Mouse (Mus musculus): ENCODE measurements around the gene Tmem238l. TPM values are rescaled to one million over a fixed set of nuclear protein-coding genes. Genes with fewer than 3 reads are reported as not detected.

Tmem238l gene
- total RNA-seq (2021) = not detected
- long read RNA-seq, experiment 1 = 0 reads
- long read RNA-seq, experiment 2 = 0 reads

DNA sequence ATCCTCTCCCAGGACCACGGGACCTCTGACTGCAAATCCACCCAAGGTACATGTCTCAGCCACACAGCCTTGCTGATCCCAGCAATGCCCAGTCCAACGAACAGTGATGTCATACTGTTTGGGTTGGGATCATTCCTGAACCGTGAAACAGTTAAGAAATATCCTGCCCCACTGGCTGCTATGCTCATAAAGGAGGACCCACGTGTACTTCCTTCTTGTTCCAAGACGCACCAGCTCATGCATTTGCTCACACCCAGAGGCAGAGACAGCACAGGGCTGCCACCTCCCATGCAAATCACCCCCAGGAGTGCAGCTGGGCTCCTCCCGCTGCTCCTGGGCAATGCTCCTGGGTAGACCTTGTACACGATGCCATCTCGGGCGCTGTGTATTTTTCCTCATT, at the start of gene Tmem238l:
Gene Tmem238l (plus strand): TSS at position 336 of the 400 bp plus-strand sequence.
- no peak for DNase-seq

GRCm38 (mm10) chr11:66911811-66912210, 44.6 kb upstream of the Tmem238l start, which contains the start of gene Pirt:
Gene Pirt, plus strand, starts transcription at chr11:66911981.
- DNase-seq = no peak

GRCm38 (mm10) chr11:66912531-66913458, 43.6 kb upstream of the Tmem238l start:
- DNase-seq = no peak

DNA sequence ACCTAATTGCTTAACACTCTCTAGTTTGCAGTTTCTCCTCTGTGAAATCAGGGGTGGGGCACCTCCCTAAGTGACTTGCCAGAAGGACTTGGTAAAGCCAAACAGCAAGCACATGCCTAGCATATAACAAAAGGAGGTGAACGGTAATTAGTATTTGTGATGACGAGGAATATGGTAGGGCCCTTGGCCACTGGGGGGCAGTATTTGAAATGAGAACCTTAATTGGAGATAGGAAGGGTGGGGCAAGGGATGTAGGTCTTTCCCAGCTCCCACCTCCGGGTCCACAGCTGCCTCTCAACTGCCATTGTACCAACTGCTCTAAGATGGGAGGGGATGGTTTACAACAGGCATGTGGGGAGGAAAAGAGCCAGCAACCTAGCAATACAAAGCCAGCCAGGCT, 42.2 kb upstream of the Tmem238l start:
- peak; percentile 42 for DNase-seq

GRCm38 (mm10) chr11:66920012-66920411, 36.4 kb upstream of the Tmem238l start:
- DNase-seq = no peak

- no peak for DNase-seq
Measured at GRCm38 (mm10) chr11:66924095-66924823, 32.2 kb upstream of the Tmem238l start.

DNA sequence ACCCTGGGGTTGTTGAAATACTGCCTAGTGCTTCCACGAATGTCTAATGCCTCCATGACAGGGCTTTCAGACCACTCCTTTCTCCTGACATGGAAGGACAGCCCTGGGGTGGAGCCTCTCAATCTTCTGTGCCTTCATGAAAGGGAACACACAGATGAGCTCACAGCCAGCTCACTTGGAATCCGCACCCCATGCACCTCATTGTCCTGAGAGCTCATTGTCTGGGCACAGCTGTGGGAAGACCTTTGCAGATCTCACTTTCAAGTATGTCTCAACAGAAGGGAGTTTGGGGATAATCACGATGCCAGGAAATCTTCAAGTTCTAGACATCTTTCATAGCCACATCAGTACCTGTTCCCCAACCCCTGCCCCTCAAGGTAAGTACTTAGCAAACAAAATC, 28.1 kb upstream of the Tmem238l start:
- no peak for DNase-seq

- DNase-seq = no peak
Measured at GRCm38 (mm10) chr11:66932827-66933599, 23.4 kb upstream of the Tmem238l start.

- no peak for DNase-seq
Measured at GRCm38 (mm10) chr11:66934428-66935173, 21.8 kb upstream of the Tmem238l start.

GRCm38 (mm10) chr11:66942011-66942410, 14.4 kb upstream of the Tmem238l start:
- no peak for DNase-seq

GRCm38 (mm10) chr11:66945224-66945767, 11.1 kb upstream of the Tmem238l start:
- DNase-seq = no peak

DNA sequence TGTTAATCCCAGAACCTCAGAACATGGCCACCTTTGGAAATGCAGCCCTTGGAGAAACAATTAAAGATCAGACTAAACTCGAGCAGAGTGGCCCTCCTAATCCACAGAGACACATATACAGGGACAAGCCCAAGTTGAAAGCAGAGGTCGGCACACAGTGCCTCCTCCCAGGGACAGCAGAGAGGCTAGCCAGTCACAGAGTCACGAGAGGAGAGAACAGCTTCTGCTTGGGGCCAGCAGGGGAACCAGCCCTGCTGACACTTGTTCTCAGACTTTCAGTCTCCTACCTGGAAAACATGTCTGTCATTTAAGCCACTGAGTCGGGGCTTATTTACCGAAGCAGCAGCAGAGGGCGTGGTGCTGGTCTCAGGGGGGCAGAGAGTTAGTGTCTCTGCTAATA, 9.9 kb upstream of the Tmem238l start:
- DNase-seq = no peak

DNA sequence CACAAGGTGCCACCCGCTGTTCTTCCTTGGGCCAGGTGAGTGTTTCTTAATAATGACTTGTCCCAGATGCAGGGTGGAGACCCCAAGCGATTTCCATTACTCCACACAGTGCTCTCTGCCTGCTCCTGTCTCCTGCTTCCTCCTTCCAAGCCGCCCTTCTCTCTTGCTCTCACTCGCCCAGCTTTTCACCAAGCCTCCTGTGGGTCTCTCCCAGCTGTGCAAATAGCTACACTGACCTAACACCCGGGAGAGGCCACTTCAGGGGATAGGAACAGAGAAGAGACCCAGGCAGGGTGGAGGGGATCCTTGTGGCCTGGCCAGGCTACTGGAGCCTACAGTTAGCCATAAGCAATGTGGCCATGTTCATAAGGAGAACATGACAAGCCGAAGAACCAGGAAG, 9.5 kb upstream of the Tmem238l start:
- no peak for DNase-seq

DNA sequence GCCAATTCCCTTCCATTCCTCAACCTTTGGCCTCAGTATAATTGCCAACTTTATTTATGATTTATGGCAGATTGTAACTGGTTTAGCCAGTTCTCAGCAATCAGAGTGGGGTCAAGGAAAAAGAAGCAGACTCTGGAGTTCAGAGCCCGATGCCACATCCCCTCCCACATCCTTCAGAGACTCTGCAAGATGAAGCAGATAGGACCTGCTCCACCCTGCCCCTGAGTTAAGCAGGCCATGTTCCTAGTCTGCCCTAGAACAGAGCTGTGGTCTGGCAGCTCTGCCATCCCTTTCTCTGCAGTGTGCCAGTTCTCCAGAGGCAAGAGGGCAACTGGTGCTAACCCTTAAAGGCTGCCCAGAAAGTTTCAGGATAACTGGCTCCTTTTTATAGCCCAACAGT, 4.4 kb downstream of the Tmem238l start:
- DNase-seq = no peak

DNA sequence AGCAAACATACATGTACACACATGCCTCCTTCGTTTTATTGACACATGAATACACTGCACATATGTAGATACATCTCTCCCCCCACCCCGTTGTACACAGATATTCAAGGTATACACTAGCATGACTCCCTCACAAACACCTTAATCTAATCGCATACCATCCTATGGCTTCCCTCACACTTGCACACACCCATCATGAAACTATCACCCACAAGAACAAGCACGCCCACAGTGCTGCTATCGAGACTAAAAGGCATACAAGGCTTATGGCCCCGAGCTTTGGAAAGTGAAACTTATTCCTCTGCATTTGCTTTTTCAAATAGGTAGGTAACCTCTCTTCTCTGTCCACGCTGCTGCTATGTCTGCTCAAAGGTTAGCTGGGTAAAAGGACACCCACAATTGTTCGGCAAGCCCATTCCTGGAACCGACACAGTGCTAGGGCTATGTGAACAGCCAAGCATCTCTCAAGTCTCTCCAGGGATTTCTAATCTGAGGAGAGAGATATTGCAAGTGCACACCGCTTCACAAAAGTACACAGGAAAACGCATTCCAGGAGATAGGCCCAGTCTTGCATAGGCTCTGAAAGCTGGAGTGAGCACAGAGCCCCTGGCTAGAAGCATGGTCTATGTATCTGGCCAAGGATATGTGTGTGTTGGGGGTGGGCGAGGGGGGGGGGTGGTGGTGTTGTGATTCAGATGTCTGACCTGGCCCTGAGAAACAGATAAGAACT, 5.2 kb downstream of the Tmem238l start:
- DNase-seq = no peak

- DNase-seq = no peak
Measured at GRCm38 (mm10) chr11:66963462-66963861, 7.0 kb downstream of the Tmem238l start.

DNA sequence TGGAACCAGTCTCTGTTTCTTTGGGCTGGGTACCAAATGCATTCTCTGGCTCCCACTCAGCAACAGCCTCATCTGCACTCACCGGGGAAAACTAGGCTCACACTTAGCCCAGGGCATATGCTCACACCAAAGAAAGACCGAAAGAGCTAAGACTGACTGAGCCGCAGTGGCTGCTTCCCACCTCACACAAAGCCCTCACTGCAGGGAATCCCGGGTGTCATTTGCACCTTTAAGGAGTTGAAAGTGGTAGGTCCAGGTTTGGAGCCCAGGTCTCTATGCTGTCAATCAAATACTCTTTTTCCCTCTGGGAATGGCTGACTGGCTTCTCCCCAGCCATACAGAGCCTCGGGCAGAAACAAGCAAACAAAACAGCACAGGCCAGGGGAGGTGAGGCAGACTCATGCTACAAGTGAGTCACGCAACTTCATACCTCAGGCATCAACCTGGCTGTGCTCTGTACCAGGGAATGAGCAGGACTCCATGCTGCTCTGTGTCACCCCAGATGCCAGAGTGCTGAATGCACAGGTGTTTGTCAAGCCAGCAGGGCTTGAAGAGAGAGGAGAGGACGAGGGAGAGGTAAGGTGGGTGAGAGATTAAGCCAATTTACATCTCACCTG, 10.2 kb downstream of the Tmem238l start:
- no peak for DNase-seq

GRCm38 (mm10) chr11:66968575-66968974, 12.1 kb downstream of the Tmem238l start:
- DNase-seq = no peak

DNA sequence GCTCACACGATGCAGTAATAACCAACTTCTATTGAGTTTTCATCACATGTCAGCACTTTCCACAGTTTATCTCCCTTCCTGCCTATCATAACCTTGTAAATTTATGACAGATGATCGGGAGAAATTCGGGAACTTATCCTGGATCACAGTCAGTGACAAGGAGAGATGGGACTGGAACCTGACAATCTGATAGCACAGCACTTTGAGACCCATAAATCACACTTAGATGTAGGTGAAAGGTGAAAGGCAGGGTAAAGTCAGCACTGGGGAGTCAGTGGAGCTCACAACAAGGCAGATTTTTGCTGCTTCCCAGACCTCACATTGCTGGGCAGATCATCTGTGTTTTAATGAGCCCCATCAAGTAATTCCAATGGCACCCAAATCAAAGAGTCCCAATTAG, 17.1 kb downstream of the Tmem238l start:
- no peak for DNase-seq
